Mouse (Mus musculus) lung, postnatal 25 days (tissue): ENCODE measurements around the gene Rgcc.
A peak's percentile ranks its signal among the peaks of the same experiment; 100 is the strongest.

Experiments used
- DNase-seq: peaks from one replicate; pipeline ENCODE4 v3.0.0; 2022; ENCODE audit warnings: low spot score

Gene Rgcc

GRCm38 (mm10) chr14:79300641-79301350 is 649 bp downstream of the Rgcc start:
- no peak for DNase-seq

DNA sequence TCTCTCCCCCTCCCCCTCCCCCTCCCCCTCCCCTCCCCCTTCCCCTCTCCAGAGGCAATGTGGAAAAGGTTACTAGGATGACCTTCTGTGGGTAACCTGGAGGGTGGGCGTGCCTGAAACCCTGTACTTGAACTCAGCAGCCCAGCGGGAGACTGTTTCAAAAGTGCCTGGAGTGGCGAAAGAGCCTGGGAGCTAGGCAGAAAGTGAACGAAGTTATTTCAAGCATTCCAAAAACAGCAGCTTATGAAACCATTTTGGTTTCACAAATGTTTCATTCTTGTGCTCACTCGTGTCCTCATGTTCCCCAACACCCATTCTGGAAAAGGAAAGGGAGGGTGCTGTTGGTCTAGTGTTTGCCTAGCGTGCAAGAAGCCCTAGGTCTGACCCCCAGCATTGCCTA is 1.6 kb downstream of the Rgcc start:
- DNase-seq, result peak; percentile 73

DNA sequence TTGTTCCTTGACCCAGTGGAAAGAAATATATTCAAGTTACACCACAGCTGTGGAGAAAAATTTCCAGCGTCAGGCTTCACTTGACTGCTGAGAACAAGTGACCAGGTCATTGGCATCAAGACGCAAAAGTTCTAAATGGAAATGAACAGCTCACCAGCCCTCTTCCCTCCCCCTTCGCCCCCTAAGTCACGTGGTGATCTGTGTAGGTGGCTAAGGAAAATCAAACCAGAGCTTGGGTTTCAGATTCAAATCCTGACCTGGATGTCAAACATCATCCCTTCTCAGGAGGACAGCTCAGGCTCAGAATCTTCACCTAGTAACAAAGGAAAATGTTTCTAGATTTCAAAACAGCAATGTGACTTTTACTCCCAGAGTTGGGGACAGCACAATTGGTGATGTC is 2.2 kb downstream of the Rgcc start:
- no peak for DNase-seq

DNA sequence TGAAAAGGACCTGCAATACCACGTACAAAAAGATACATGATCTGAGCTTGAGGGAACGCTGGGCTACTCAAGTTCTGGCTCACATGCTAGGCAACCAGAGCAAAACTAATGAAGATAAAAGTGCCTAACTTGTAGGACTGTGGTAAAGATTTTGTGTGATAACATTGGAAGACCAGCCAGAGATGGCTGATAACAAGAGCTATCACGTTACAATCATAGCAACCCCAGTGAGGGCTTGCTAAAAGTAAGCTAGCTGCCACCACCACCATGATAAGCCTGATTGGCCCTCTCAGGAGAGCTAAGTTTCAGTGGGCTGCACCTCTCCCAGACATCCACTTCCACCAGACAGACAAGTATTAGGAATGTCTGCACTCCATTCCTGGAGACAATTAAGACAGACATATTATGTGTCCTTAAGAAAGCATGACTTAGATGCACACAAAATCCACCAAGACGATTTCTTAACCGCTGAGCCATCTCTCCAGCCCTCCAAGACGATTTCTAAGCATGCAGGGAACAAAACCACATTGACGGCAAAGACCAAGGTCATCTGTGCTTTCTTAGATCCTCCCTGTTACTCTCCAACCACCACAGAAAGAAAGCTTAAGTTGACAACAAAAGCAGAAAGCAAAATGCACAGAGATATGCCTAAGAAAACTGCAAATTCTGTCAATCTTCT is 3.0 kb downstream of the Rgcc start:
- DNase-seq, result no peak

DNA sequence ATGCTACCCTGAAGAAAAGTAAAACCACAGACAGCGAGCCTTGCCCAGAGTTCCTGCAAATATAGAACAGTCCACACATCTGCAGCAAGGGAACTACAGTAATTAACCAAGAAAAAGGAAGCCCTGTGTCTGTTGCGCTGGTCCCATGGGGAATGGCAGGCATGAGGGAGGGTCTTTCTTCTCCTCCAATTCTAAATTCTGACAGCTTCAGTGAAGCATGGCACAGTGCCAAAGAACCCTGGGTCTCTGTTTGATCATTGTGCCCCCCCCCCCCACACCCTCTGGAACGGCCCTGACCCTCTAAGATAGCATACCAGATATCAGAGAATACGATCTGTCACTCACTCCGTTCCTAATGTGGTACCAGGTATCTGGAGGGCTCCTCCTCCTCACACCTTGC is 4.6 kb downstream of the Rgcc start:
- DNase-seq, result no peak

GRCm38 (mm10) chr14:79296201-79296600 is 5.2 kb downstream of the Rgcc start:
- no peak for DNase-seq

DNA sequence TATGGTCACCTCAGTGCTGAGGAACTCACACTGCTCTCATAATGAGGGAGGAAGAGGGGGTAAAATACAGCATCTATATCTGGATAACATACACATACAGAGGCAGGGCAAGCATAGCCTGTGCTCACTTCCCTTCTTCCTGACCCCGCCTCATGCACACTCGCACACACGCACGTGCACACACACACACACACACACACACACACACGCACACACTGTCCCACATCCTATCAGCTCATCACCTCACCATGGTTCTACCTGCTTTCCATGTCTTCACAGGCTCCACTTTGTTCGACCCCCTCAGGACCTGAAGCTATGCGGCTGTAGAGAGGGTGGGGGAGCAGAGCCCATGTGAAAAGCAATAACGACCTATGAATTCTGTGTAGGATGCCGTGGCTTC is 5.9 kb downstream of the Rgcc start:
- no peak for DNase-seq

DNA sequence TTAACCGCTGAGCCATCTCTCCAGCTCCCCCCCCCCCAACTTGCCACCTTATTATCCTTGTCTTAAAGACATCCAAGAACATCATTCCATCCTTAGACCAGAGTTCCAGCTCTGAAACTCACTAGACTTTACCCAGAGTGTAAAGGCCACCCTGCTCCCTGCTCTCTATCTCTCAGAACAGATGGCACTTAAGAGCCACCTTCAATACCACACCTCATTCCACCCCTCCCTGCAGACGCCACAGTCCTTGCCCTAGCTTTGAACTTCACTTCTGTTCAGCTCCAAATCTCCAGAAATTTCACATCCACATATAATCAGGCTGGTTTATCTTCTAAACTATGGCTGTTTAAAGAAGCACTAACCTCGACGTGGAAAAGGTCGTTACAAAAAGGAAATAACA is 6.5 kb downstream of the Rgcc start:
- no peak for DNase-seq

GRCm38 (mm10) chr14:79294051-79294814 is 7.2 kb downstream of the Rgcc start:
- no peak for DNase-seq

GRCm38 (mm10) chr14:79293119-79293780 is 8.2 kb downstream of the Rgcc start:
- DNase-seq, result peak; percentile 57

DNA sequence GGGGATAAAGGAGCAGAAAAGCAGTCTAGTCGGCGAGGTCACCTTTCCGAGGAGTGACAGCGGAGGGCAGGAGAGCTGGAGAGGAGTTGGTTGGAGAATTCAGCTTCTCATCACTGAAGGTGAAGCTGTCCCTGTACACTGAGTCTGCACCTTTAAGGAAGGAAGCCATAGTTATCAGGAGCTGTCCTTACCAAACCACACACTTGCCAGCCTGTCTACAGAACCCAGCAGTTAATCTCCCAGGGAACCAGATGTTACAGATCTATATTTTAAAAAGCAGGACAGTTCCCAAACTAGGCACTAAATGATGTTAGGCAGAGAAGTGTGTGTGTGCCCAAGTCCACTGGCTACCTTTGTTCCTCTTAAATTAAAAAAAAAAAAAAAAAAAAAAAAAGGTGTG is 9.8 kb downstream of the Rgcc start:
- no peak for DNase-seq

DNA sequence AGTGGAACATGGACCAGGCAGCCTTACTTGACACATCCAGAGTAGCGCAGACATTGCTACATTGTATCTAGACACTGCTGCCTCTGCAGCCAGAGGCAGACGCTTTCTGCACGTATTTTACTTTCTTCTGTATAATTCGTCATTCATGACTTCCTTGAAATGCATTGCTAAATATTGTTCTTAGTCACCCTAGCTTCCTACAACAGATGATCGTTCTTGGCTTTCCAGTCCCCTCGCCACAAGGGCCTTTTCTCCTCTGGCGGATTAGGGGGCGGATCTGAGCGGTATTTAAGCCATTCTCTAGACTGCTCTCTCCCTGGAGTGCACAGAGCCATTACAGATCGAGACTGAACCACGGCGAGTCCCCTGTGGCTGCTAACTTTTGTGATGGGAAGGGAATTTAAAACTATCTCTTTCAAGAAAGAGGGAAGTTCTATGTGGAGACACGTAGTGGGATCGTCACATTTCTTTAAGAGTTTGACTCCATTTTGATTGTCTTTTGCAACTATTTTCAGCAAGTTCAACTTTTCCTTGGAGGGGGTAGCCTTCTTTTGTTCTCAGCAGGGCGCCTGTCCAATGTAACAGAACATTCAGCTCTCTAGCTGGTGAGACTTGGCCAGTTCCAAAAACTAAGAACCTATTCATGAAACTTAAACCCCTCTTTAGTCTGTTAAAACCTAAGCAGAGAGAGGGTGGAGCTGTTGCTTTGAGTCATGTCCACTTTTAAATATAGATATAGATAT is 10.6 kb downstream of the Rgcc start:
- no peak for DNase-seq

- DNase-seq, result no peak
Measured at GRCm38 (mm10) chr14:79289909-79290308, 11.5 kb downstream of the Rgcc start.

GRCm38 (mm10) chr14:79288280-79288679 is 13.2 kb downstream of the Rgcc start:
- no peak for DNase-seq

GRCm38 (mm10) chr14:79287251-79287863 is 14.1 kb downstream of the Rgcc start:
- no peak for DNase-seq

DNA sequence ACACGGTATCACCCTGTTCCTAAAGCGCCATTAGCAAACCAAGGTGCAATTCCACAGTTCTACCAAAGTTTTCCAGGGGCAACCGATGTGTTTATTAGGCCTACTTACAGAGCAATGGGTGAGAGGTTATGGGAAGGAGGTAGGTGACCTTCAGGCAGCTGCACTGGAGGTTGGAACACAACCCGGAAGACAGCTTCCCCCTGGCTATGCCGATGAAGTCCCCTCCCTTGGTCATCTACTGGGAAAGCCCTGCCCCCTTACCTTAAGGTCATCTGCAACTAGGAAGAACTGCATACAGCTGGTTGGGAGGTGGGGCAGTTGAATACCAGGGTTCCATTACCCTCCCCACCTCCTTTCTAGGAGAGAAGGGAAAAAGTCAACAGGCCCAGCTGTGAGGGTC is 15.9 kb downstream of the Rgcc start:
- DNase-seq, result no peak

DNA sequence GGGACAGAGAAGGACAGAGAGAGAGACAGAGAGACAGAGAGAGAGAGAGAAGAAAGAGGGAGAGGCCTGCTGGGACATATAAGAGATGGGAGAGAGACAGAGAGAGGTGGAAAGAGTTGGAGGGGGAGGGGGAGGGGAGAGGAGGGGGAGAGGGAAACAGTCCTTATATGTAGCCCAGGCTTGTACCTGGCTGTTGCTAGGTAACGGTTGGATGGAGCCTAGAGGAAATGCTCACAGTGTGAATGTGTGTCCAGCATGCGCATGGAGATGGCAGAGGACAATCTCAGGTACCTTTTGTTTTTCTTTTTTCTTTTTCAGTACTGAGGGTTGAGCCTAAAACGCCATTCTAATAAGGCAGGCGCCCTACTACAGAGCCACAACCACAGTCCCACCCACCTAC is 16.8 kb downstream of the Rgcc start:
- DNase-seq, result no peak

- no peak for DNase-seq
Measured at GRCm38 (mm10) chr14:79283952-79284351, 17.5 kb downstream of the Rgcc start.

DNA sequence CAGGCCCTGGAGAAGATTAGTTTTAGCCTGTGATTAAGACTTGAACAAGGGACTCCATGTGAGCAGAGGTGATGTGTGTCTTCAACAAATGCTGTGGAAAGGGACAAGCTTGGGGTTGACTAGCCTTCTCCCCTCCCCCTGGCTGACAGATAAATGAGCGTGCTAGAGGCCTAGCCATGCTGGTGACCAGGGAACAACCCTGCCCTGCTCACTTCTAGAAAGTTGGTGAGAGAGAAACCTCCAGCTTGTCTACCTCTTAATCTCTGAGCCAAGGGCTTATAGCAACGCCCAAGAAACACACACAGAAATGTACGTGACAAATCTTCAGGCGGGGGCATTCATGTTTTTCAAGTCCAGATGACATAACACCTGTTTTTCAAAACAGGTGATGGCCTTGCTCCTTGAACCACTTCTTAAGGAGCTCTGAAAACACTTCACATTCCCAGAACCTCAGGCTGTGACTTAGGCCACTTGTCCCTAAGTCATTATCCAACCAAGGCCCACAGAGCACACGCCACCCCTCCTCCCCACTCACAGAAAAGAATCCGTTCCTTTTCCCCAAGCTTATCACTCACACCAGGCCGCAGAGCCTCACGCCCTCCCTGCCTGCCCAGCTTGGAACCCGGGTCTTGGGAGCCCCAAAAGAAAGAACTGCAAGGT is 19.4 kb downstream of the Rgcc start:
- DNase-seq, result peak; percentile 87

DNA sequence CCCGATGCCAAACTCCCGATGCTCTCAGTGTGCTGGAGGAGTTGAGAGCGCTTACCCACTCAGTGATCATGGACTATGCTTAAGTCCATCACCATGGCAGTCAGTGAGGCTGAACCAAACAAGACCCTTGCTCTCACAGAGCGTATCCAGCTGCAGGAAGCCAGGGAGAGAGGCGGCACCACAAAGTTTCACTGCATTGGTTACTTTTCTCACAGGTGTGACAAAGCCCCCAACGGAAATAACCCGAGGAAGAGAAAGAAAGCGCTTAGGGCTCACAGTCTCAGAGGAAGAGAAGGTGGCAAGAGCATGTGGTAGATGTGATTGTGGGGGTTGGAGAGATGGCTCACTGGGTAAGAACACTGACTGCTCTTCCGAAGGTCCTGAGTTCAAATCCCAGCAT is 21.0 kb downstream of the Rgcc start:
- no peak for DNase-seq

DNA sequence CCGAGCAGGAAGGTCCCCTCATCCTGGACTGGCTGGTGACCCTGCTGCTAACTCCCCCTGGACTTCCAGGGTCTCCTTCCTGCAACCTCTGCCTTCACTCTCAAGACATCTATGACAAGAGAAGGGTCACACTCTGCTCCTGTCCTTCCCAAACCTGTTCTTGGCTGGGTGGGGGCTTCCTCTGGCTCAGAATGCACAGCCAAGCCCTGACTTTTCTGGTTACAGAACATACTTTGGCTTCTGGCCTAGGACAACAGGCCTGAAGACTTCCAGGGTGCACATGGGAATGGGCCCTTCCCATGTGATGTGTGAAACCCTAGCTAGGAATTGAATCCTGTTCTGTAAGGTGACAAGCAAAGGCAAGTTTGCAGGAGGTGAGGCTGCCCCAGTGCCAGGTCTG is 22.0 kb downstream of the Rgcc start:
- peak; percentile 54 for DNase-seq
